Mouse (Mus musculus) liver, embryonic 14.5 days (tissue): ENCODE data around the gene Pde4d. TPM values are rescaled to one million over a fixed set of nuclear protein-coding genes. Genes with fewer than 3 reads are reported as not detected.
A peak's percentile ranks its signal among the peaks of the same experiment; 100 is the strongest.

ENCODE experiments used
- ATAC-seq: fragments of 200-750 bp; cut with Nextera tagmentation; 2 replicates; pipeline ENCODE4 v1.8.0; 2017; ENCODE audit warnings: moderate number of reproducible peaks, mild to moderate bottlenecking, moderate library complexity; ENCODE audit not compliant: insufficient read depth
- DNase-seq, 3 experiments: peaks; one replicate each; pipeline ENCODE4 v3.0.0-alpha.2; 2012 to 2013; ENCODE audit warnings: low read depth in 3 of 3, low spot score in 3 of 3
- H3K27ac ChIP-seq: fragments of 300-500 bp; sonication (generic); 2 replicates; pipeline ENCODE4 v1.5.1; 2014; ENCODE audit warnings: moderate library complexity, mild to moderate bottlenecking, control low read depth, inconsistent platforms
- H3K27me3 ChIP-seq: fragments of 300-500 bp; sonication (generic); 2 replicates; pipeline ENCODE4 v1.6.1; 2014; ENCODE audit warnings: mild to moderate bottlenecking, low read length, moderate library complexity; ENCODE audit not compliant: control insufficient read depth, insufficient read depth
- H3K36me3 ChIP-seq: fragments of 300-500 bp; sonication (generic); replicated peaks from 2 replicates; pipeline ENCODE4 v1.6.1; 2014; ENCODE audit warnings: low read depth; ENCODE audit not compliant: control insufficient read depth, insufficient read depth
- H3K4me1 ChIP-seq, 2 experiments: fragments of 200-500 bp in 1 of 2; fragments of 300-500 bp in 1 of 2; sonication (generic) in 1 of 2; replicated peaks; 2 replicates each; pipeline ENCODE4 v1.6.1; 2012 to 2014; ENCODE audit warnings: antibody characterized with exemption in 1 of 2, inconsistent platforms in 1 of 2, low read length in 1 of 2; ENCODE audit not compliant: control insufficient read depth in 2 of 2, insufficient read depth in 2 of 2
- H3K4me2 ChIP-seq: fragments of 300-500 bp; sonication (generic); 2 replicates; pipeline ENCODE4 v1.6.1; 2014; ENCODE audit warnings: low read depth, mild to moderate bottlenecking, control low read depth, moderate library complexity
- H3K4me3 ChIP-seq, 2 experiments: fragments of 200-500 bp in 1 of 2; fragments of 300-500 bp in 1 of 2; sonication (generic) in 1 of 2; 2 replicates each; pipeline ENCODE4 v1.5.1; 2012 to 2014; ENCODE audit warnings: low read depth in 2 of 2, low read length in 2 of 2, mild to moderate bottlenecking in 2 of 2, control low read depth in 1 of 2, inconsistent platforms in 1 of 2, moderate library complexity in 1 of 2; ENCODE audit not compliant: insufficient read depth in 1 of 2
- H3K9ac ChIP-seq: fragments of 300-500 bp; sonication (generic); replicated peaks from 2 replicates; pipeline ENCODE4 v1.6.1; 2014; ENCODE audit warnings: mild to moderate bottlenecking, control low read depth, moderate library complexity
- H3K9me3 ChIP-seq: fragments of 300-500 bp; sonication (generic); 2 replicates; pipeline ENCODE4 v1.6.1; 2016; ENCODE audit warnings: low read length, mixed read lengths; ENCODE audit not compliant: control insufficient read depth
- CTCF ChIP-seq: IDR thresholded peaks from 2 replicates; pipeline ENCODE4 v1.5.1; 2016; ENCODE audit warnings: antibody characterized with exemption, low read depth, control low read depth
- EP300 ChIP-seq: IDR thresholded peaks from 2 replicates; pipeline ENCODE4 v1.6.1; 2016; ENCODE audit warnings: antibody characterized with exemption, low read depth
- WGBS: fragments of 180-500 bp; shearing (Covaris S2); extraction: QIAGEN DNeasy Blood & Tissue Kit; methylation state at CpG from one replicate; pipeline ENCODE4 v1.1.7; 2014; ENCODE audit not compliant: insufficient replicate concordance; 5-methylcytosine and 5-hydroxymethylcytosine counted together
- polyA plus RNA-seq, 2 experiments: library from polyadenylated mRNA; depleted of rRNA in 1 of 2; stranded (reverse) in 1 of 2; unstranded in 1 of 2; fragments of >200 nt; fragmentation: Nextera tagmentation in 1 of 2; extraction: Ambion mirVana in 1 of 2; gene quantifications; 2 replicates each; pipeline versions ENCODE4 v1.2.1 to v1.2.3; 2012 to 2014

Pde4d gene
- polyA plus RNA-seq, 2 experiments, result 4.9 to 8.6 TPM

- no peak overlapping the region for H3K4me3 ChIP-seq
- peaks cover 3% of the 10 kb centered on the region; the same call in 1 of the 2 replicates for H3K36me3 ChIP-seq
- WGBS, result 84% methylated on average over 13 of the region's 13 CpGs
- no peaks in the 10 kb centered on the region for H3K4me1 ChIP-seq
- ATAC-seq (no peak), DNase-seq (no peak)
- H3K9ac ChIP-seq, result no peak overlapping the region
- no peaks in the 10 kb centered on the region for H3K9me3 ChIP-seq
- no peak overlapping the region for H3K4me2 ChIP-seq
- H3K27me3 ChIP-seq, result no peaks in the 10 kb centered on the region
- TF ChIP-seq CTCF (no peak), EP300 (no peak)
- no peak overlapping the region for H3K27ac ChIP-seq
Observed at GRCm38 (mm10) chr13:109761081-109761480, 1311.3 kb downstream of the Pde4d start.

- 73% methylated on average over 7 of the region's 7 CpGs for WGBS
- ATAC-seq (no peak), DNase-seq (no peak)
- Histone ChIP-seq H3K4me1 (peaks cover 2 to 12% of the 10 kb centered on the region in 2 experiments), H3K9ac (no peak overlapping the region), H3K4me3 (no peak overlapping the region), H3K36me3 (peaks cover 7% of the 10 kb centered on the region), H3K4me2 (no peak overlapping the region), H3K27me3 (no peaks in the 10 kb centered on the region), H3K27ac (no peak overlapping the region), H3K9me3 (no peaks in the 10 kb centered on the region)
- TF ChIP-seq EP300, result no peak
- TF ChIP-seq CTCF, result no peak
Observed at GRCm38 (mm10) chr13:109774791-109775190, 1325.0 kb downstream of the Pde4d start.

GRCm38 (mm10) chr13:109775197-109775596 is 1325.4 kb downstream of the Pde4d start:
- Histone ChIP-seq H3K27me3 (no peaks in the 10 kb centered on the region), H3K36me3 (peaks cover 7% of the 10 kb centered on the region), H3K9me3 (no peaks in the 10 kb centered on the region), H3K4me3 (no peak overlapping the region), H3K27ac (no peak overlapping the region), H3K4me1 (peaks cover 2 to 12% of the 10 kb centered on the region in 2 experiments), H3K9ac (no peak overlapping the region), H3K4me2 (no peak overlapping the region)
- no peak for DNase-seq
- ATAC-seq, result no peak
- no peak for TF ChIP-seq CTCF
- no peak for TF ChIP-seq EP300
- 33% methylated on average over 5 of the region's 5 CpGs for WGBS

GRCm38 (mm10) chr13:109776116-109776515 is 1326.4 kb downstream of the Pde4d start:
- Histone ChIP-seq H3K9me3 (no peaks in the 10 kb centered on the region), H3K27ac (peak overlapping the region; percentile 67), H3K4me3 (peak overlapping the region; percentile 15 to 21; a peak in 3 of 4 replicates), H3K27me3 (no peaks in the 10 kb centered on the region), H3K36me3 (peaks cover 7% of the 10 kb centered on the region), H3K4me2 (peak overlapping the region; percentile 62), H3K4me1 (peaks cover 2 to 12% of the 10 kb centered on the region in 2 experiments), H3K9ac (peak overlapping the region; percentile 45; the same call in 1 of the 2 replicates)
- 4% methylated on average over 11 of the region's 11 CpGs for WGBS
- TF ChIP-seq EP300 (0 out of 2 replicates have a peak, but pooled peaks have one; percentile 32), CTCF (peak; percentile 97)
- DNase-seq (peak; percentile 86 to 92 (median 90)), ATAC-seq (peak; percentile 88)

GRCm38 (mm10) chr13:109776995-109777394 is 1327.2 kb downstream of the Pde4d start:
- Histone ChIP-seq H3K4me1 (peaks cover 2 to 12% of the 10 kb centered on the region in 2 experiments), H3K4me3 (no peak overlapping the region), H3K9ac (no peak overlapping the region), H3K27me3 (no peaks in the 10 kb centered on the region), H3K4me2 (no peak overlapping the region), H3K9me3 (no peaks in the 10 kb centered on the region), H3K36me3 (peaks cover 7% of the 10 kb centered on the region), H3K27ac (no peak overlapping the region)
- ATAC-seq (no peak), DNase-seq (no peak)
- WGBS, result 75% methylated on average over 3 of the region's 3 CpGs
- TF ChIP-seq EP300 (no peak), CTCF (no peak)
